Mouse (Mus musculus): ENCODE data around the gene Efcab6. TPM values are rescaled to one million over a fixed set of nuclear protein-coding genes. Genes with fewer than 3 reads are reported as not detected.

Gene Efcab6
- polyA plus RNA-seq, 1 experiment from 2014 or later = 0.26 TPM

- 88% methylated on average over 9 of the region's 9 CpGs for WGBS
- H3K27ac ChIP-seq (replicated peaks) = no peak overlapping the region
- no peak for DNase-seq (ENCODE audit: low spot score)
- H3K27me3 ChIP-seq (ENCODE audit: low read depth, poor library complexity, severe bottlenecking) = peaks cover 14% of the 10 kb centered on the region
- H3K36me3 ChIP-seq = no peaks in the 10 kb centered on the region
- H3K4me1 ChIP-seq = peaks cover 8% of the 10 kb centered on the region; the same call in 1 of the 2 replicates
- no peaks in the 10 kb centered on the region for H3K9me3 ChIP-seq (replicated peaks)
- H3K4me3 ChIP-seq = no peak overlapping the region
These were observed 12.8 kb downstream of the Efcab6 start for GRCm38 (mm10) chr15:84052390-84052789.

- WGBS = 70% methylated on average over 7 of the region's 7 CpGs
- H3K36me3 ChIP-seq = no peaks in the 10 kb centered on the region
- no peak for DNase-seq (ENCODE audit: low spot score)
- peaks cover 5% of the 10 kb centered on the region for H3K27me3 ChIP-seq (ENCODE audit: low read depth, poor library complexity, severe bottlenecking)
- 0 out of 2 replicates have a peak overlapping the region, but pooled peaks have one; percentile 2 for H3K27ac ChIP-seq (replicated peaks)
- peaks cover 8% of the 10 kb centered on the region; the same call in 1 of the 2 replicates for H3K4me1 ChIP-seq
- no peak overlapping the region for H3K4me3 ChIP-seq
- H3K9me3 ChIP-seq (replicated peaks) = peaks cover 5% of the 10 kb centered on the region; the same call in 1 of the 2 replicates
These were observed 15.6 kb downstream of the Efcab6 start for GRCm38 (mm10) chr15:84049570-84049969.

GRCm38 (mm10) chr15:84045562-84045961 is 19.6 kb downstream of the Efcab6 start:
- H3K4me3 ChIP-seq = no peak overlapping the region
- H3K9me3 ChIP-seq (replicated peaks) = peaks cover 9% of the 10 kb centered on the region; the same call in 1 of the 2 replicates
- H3K27ac ChIP-seq (replicated peaks) = no peak overlapping the region
- no peaks in the 10 kb centered on the region for H3K36me3 ChIP-seq
- no peak for DNase-seq (ENCODE audit: low spot score)
- H3K27me3 ChIP-seq (ENCODE audit: low read depth, poor library complexity, severe bottlenecking) = no peaks in the 10 kb centered on the region
- peaks cover 5% of the 10 kb centered on the region; the same call in 1 of the 2 replicates for H3K4me1 ChIP-seq
- WGBS = 88% methylated on average over 6 of the region's 6 CpGs

- Histone ChIP-seq H3K27ac (replicated peaks) (no peak overlapping the region), H3K36me3 (no peaks in the 10 kb centered on the region), H3K4me1 (no peaks in the 10 kb centered on the region), H3K27me3 (ENCODE audit: low read depth, poor library complexity, severe bottlenecking) (no peaks in the 10 kb centered on the region), H3K9me3 (replicated peaks) (no peaks in the 10 kb centered on the region), H3K4me3 (no peak overlapping the region)
- WGBS = 96% methylated on average over 5 of the region's 5 CpGs
- DNase-seq (ENCODE audit: low spot score) = no peak
These were observed 28.1 kb downstream of the Efcab6 start for GRCm38 (mm10) chr15:84037067-84037466.

GRCm38 (mm10) chr15:84025651-84026050 is 39.5 kb downstream of the Efcab6 start:
- H3K27me3 ChIP-seq (ENCODE audit: low read depth, poor library complexity, severe bottlenecking) = no peaks in the 10 kb centered on the region
- H3K9me3 ChIP-seq (replicated peaks) = no peaks in the 10 kb centered on the region
- no peaks in the 10 kb centered on the region for H3K36me3 ChIP-seq
- DNase-seq (ENCODE audit: low spot score) = no peak
- WGBS = 82% methylated on average over 8 of the region's 8 CpGs
- H3K4me1 ChIP-seq = no peaks in the 10 kb centered on the region
- H3K27ac ChIP-seq (replicated peaks) = no peak overlapping the region
- H3K4me3 ChIP-seq = no peak overlapping the region

- no peaks in the 10 kb centered on the region for H3K4me1 ChIP-seq
- no peaks in the 10 kb centered on the region for H3K27me3 ChIP-seq (ENCODE audit: low read depth, poor library complexity, severe bottlenecking)
- H3K27ac ChIP-seq (replicated peaks) = no peak overlapping the region
- H3K36me3 ChIP-seq = no peaks in the 10 kb centered on the region
- H3K9me3 ChIP-seq (replicated peaks) = 0 out of 2 replicates have a peak, but pooled peaks cover 2% of the 10 kb centered on the region
- H3K4me3 ChIP-seq = no peak overlapping the region
- 87% methylated on average over 6 of the region's 6 CpGs for WGBS
- DNase-seq (ENCODE audit: low spot score) = no peak
These were observed 40.3 kb downstream of the Efcab6 start for GRCm38 (mm10) chr15:84024851-84025250.

GRCm38 (mm10) chr15:84009366-84010083 is 55.7 kb downstream of the Efcab6 start:
- Histone ChIP-seq H3K27me3 (ENCODE audit: low read depth, poor library complexity, severe bottlenecking) (no peaks in the 10 kb centered on the region), H3K4me1 (peaks cover 9% of the 10 kb centered on the region), H3K9me3 (replicated peaks) (no peaks in the 10 kb centered on the region), H3K36me3 (no peaks in the 10 kb centered on the region), H3K27ac (replicated peaks) (0 out of 2 replicates have a peak overlapping the region, but pooled peaks have one; percentile 0), H3K4me3 (no peak overlapping the region)
- 67% methylated on average over 17 of the region's 17 CpGs for WGBS
- DNase-seq (ENCODE audit: low spot score) = no peak

GRCm38 (mm10) chr15:84004306-84004705 is 60.9 kb downstream of the Efcab6 start:
- Histone ChIP-seq H3K4me1 (no peaks in the 10 kb centered on the region), H3K36me3 (no peaks in the 10 kb centered on the region), H3K4me3 (no peak overlapping the region), H3K27ac (replicated peaks) (no peak overlapping the region), H3K27me3 (ENCODE audit: low read depth, poor library complexity, severe bottlenecking) (peaks cover 7% of the 10 kb centered on the region), H3K9me3 (replicated peaks) (no peaks in the 10 kb centered on the region)
- DNase-seq (ENCODE audit: low spot score) = no peak
- 93% methylated on average over 14 of the region's 14 CpGs for WGBS

GRCm38 (mm10) chr15:83999071-83999470 is 66.1 kb downstream of the Efcab6 start:
- 85% methylated on average over 3 of the region's 3 CpGs for WGBS
- H3K27me3 ChIP-seq (ENCODE audit: low read depth, poor library complexity, severe bottlenecking) = peaks cover 34% of the 10 kb centered on the region
- no peaks in the 10 kb centered on the region for H3K9me3 ChIP-seq (replicated peaks)
- H3K36me3 ChIP-seq = no peaks in the 10 kb centered on the region
- H3K4me3 ChIP-seq = no peak overlapping the region
- no peak for DNase-seq (ENCODE audit: low spot score)
- H3K4me1 ChIP-seq = peaks cover 21% of the 10 kb centered on the region
- no peak overlapping the region for H3K27ac ChIP-seq (replicated peaks)

GRCm38 (mm10) chr15:83998586-83998985 is 66.6 kb downstream of the Efcab6 start:
- Histone ChIP-seq H3K4me1 (peaks cover 21% of the 10 kb centered on the region), H3K27ac (replicated peaks) (peak overlapping the region; percentile 69), H3K27me3 (ENCODE audit: low read depth, poor library complexity, severe bottlenecking) (peaks cover 34% of the 10 kb centered on the region), H3K36me3 (no peaks in the 10 kb centered on the region), H3K9me3 (replicated peaks) (no peaks in the 10 kb centered on the region), H3K4me3 (peak overlapping the region; percentile 43)
- WGBS = 55% methylated on average over 7 of the region's 7 CpGs
- no peak for DNase-seq (ENCODE audit: low spot score)

- peak; percentile 40 for DNase-seq (ENCODE audit: low spot score)
- H3K4me3 ChIP-seq = peak overlapping the region; percentile 43
- 14% methylated on average over 18 of the region's 19 CpGs for WGBS
These were observed 67.1 kb downstream of the Efcab6 start for GRCm38 (mm10) chr15:83998115-83998514.

GRCm38 (mm10) chr15:83997550-83997949 is 67.6 kb downstream of the Efcab6 start:
- Histone ChIP-seq H3K27me3 (ENCODE audit: low read depth, poor library complexity, severe bottlenecking) (peaks cover 38% of the 10 kb centered on the region), H3K36me3 (no peaks in the 10 kb centered on the region), H3K4me1 (peaks cover 21% of the 10 kb centered on the region), H3K4me3 (peak overlapping the region; percentile 43; the same call in 1 of the 2 replicates), H3K9me3 (replicated peaks) (no peaks in the 10 kb centered on the region), H3K27ac (replicated peaks) (0 out of 2 replicates have a peak overlapping the region, but pooled peaks have one; percentile 35)
- no peak for DNase-seq (ENCODE audit: low spot score)
- 28% methylated on average over 4 of the region's 4 CpGs for WGBS

More at GRCm38 (mm10) chr15:83998115-83998514, 67.1 kb downstream of the Efcab6 start:
- peaks cover 21% of the 10 kb centered on the region for H3K4me1 ChIP-seq
- peaks cover 34% of the 10 kb centered on the region for H3K27me3 ChIP-seq (ENCODE audit: low read depth, poor library complexity, severe bottlenecking)
- no peaks in the 10 kb centered on the region for H3K9me3 ChIP-seq (replicated peaks)
- peak overlapping the region; percentile 69 for H3K27ac ChIP-seq (replicated peaks)
- H3K36me3 ChIP-seq = no peaks in the 10 kb centered on the region

- H3K4me1 ChIP-seq = peaks cover 24% of the 10 kb centered on the region
- H3K27me3 ChIP-seq (ENCODE audit: low read depth, poor library complexity, severe bottlenecking) = peaks cover 44% of the 10 kb centered on the region
- H3K36me3 ChIP-seq = no peaks in the 10 kb centered on the region
- H3K4me3 ChIP-seq = no peak overlapping the region
- no peak for DNase-seq (ENCODE audit: low spot score)
- WGBS = 68% methylated on average over 7 of the region's 7 CpGs
- no peaks in the 10 kb centered on the region for H3K9me3 ChIP-seq (replicated peaks)
- H3K27ac ChIP-seq (replicated peaks) = 0 out of 2 replicates have a peak overlapping the region, but pooled peaks have one; percentile 10
These were observed 68.3 kb downstream of the Efcab6 start for GRCm38 (mm10) chr15:83996864-83997263.

All from midbrain, embryonic 10.5 days (tissue).